Mouse (Mus musculus): Measurements from ENCODE around the gene 1700069L16Rik. TPM values are rescaled to one million over a fixed set of nuclear protein-coding genes. Genes with fewer than 3 reads are reported as not detected.

Gene 1700069L16Rik
- polyA plus RNA-seq, 1 experiment from 2014 or later: not detected

- ATAC-seq (ENCODE audit: insufficient number of reproducible peaks, insufficient read depth, low FRiP score, low read depth): no peak
- Histone ChIP-seq H3K4me2 (ENCODE audit: low read length) (no peak overlapping the region), H3K9ac (ENCODE audit: low read length) (no peak overlapping the region), H3K4me3 (ENCODE audit: control insufficient read depth in 1 of 2, insufficient read depth in 1 of 2, low read depth in 1 of 2, low read length in 2 of 2) (no peak overlapping the region), H3K27me3 (ENCODE audit: control insufficient read depth, insufficient read depth, low read length) (peaks cover 17% of the 10 kb centered on the region), H3K36me3 (ENCODE audit: control insufficient read depth, insufficient read depth, low read length) (no peaks in the 10 kb centered on the region), H3K27ac (replicated peaks in 1 of 2; ENCODE audit: control insufficient read depth in 1 of 2, insufficient read depth in 1 of 2, low read depth in 2 of 2, low read length in 2 of 2) (no peak overlapping the region), H3K4me1 (ENCODE audit: control insufficient read depth in 2 of 2, insufficient read depth in 2 of 2, low read length in 2 of 2) (no peaks in the 10 kb centered on the region), H3K9me3 (ENCODE audit: control insufficient read depth, low read length) (no peaks in the 10 kb centered on the region; the same call in 1 of the 2 replicates)
- WGBS: 22% methylated on average over 8 of the region's 8 CpGs
These were observed 870 bp downstream of the 1700069L16Rik start for GRCm38 (mm10) chr5:113723567-113724237.

DNA sequence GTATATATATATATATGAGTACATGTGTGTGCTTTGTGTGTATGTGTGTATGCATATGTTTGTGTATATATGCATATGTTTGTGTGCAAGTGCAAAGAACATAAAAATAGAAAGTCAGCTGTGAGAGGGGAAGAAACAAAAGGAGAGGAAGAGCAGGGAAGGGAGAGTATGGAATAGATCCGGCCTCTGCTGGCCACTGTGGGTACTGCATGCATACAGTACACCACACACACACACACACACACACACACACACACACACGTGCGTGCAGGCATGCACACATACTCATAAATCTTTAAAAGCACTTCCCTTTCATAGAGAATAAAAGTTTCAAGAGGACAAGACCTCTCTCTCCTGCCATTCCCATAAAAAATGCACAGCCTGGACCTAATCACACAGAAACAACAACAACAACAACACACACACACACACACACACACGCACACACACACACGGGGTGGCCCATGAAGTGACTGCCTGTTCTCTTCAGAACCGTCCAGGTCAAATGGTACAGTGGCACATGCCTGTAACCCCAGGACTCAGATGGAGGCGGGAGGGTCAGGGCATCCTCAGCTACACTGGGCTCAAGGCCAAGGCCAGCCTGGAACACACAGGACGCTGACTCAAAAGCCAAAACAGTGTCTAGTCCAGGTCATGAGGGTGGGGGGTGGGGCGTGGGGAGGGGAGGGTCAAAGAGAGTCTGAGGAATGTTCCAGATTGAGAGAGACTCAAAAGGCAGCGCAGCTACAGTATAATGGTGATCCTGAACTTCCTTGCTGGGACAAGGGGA, 2.2 kb downstream of the 1700069L16Rik start:
- no peaks in the 10 kb centered on the region for H3K4me1 ChIP-seq (ENCODE audit: control insufficient read depth in 2 of 2, insufficient read depth in 2 of 2, low read length in 2 of 2)
- 76% methylated on average over 10 of the region's 10 CpGs for WGBS

GRCm38 (mm10) chr5:113719221-113719661, 5.3 kb downstream of the 1700069L16Rik start:
- 74% methylated on average over 8 of the region's 8 CpGs for WGBS
- no peaks in the 10 kb centered on the region for H3K36me3 ChIP-seq (ENCODE audit: control insufficient read depth, insufficient read depth, low read length)
- no peak for ATAC-seq (ENCODE audit: insufficient number of reproducible peaks, insufficient read depth, low FRiP score, low read depth)

More for the DNA sequence above, 2.2 kb downstream of the 1700069L16Rik start:
- ATAC-seq (ENCODE audit: insufficient number of reproducible peaks, insufficient read depth, low FRiP score, low read depth): no peak
- Histone ChIP-seq H3K27me3 (ENCODE audit: control insufficient read depth, insufficient read depth, low read length) (peaks cover 17% of the 10 kb centered on the region), H3K27ac (replicated peaks in 1 of 2; ENCODE audit: control insufficient read depth in 1 of 2, insufficient read depth in 1 of 2, low read depth in 2 of 2, low read length in 2 of 2) (no peak overlapping the region), H3K4me2 (ENCODE audit: low read length) (no peak overlapping the region), H3K9ac (ENCODE audit: low read length) (no peak overlapping the region), H3K36me3 (ENCODE audit: control insufficient read depth, insufficient read depth, low read length) (no peaks in the 10 kb centered on the region), H3K4me3 (ENCODE audit: control insufficient read depth in 1 of 2, insufficient read depth in 1 of 2, low read depth in 1 of 2, low read length in 2 of 2) (no peak overlapping the region), H3K9me3 (ENCODE audit: control insufficient read depth, low read length) (no peaks in the 10 kb centered on the region; the same call in 1 of the 2 replicates)

DNA sequence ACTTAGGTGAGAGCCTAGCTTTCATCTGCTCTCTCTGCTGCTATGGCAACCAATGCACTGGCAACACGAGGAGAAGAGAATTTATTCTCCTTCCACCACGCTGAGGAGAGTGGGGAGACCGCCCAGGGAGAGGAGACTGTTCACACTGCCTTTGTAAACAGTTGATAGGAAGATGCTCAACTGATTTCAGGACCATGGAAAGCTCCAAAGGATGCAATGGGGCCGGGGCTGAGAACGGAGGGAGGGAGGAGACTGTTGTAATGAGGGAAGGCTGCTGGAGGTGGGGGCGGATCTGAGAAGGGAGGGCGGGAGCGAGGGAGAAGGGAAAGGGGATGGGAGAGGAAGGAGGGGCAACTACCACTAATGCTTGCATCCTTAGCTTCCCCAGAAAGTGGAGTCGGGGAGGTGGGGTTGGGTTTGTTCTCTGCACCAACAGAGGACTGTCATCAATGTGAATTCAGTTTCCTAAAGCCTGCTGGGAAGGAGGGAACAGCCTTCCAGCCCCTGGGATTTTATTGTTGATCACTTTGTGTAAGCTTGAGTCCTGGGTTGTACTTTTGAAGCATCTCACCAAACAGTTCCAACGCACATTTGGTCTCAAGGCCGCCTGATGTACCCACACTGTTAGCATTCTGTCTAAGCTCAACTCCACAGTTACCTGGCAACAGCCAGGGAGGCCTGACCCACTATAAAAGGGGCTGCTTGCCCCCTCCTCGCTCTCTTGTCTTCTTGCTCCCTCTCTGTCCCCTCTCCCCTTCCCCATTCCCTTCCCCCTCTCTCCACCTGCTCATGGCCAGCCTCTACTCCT, 7.8 kb downstream of the 1700069L16Rik start:
- WGBS: 10% methylated on average over 11 of the region's 12 CpGs
- no peak overlapping the region for H3K9ac ChIP-seq (ENCODE audit: low read length)
- H3K27me3 ChIP-seq (ENCODE audit: control insufficient read depth, insufficient read depth, low read length): no peaks in the 10 kb centered on the region
- no peak for ATAC-seq (ENCODE audit: insufficient number of reproducible peaks, insufficient read depth, low FRiP score, low read depth)
- H3K4me3 ChIP-seq (ENCODE audit: control insufficient read depth in 1 of 2, insufficient read depth in 1 of 2, low read depth in 1 of 2, low read length in 2 of 2): no peak overlapping the region
- no peak overlapping the region for H3K4me2 ChIP-seq (ENCODE audit: low read length)
- H3K27ac ChIP-seq (replicated peaks in 1 of 2; ENCODE audit: control insufficient read depth in 1 of 2, insufficient read depth in 1 of 2, low read depth in 2 of 2, low read length in 2 of 2): no peak overlapping the region
- H3K9me3 ChIP-seq (ENCODE audit: control insufficient read depth, low read length): no peaks in the 10 kb centered on the region
- H3K36me3 ChIP-seq (ENCODE audit: control insufficient read depth, insufficient read depth, low read length): no peaks in the 10 kb centered on the region
- no peaks in the 10 kb centered on the region for H3K4me1 ChIP-seq (ENCODE audit: control insufficient read depth in 2 of 2, insufficient read depth in 2 of 2, low read length in 2 of 2)

More at GRCm38 (mm10) chr5:113719221-113719661, 5.3 kb downstream of the 1700069L16Rik start:
- Histone ChIP-seq H3K27me3 (ENCODE audit: control insufficient read depth, insufficient read depth, low read length) (peaks cover 8% of the 10 kb centered on the region), H3K27ac (replicated peaks in 1 of 2; ENCODE audit: control insufficient read depth in 1 of 2, insufficient read depth in 1 of 2, low read depth in 2 of 2, low read length in 2 of 2) (no peak overlapping the region), H3K9me3 (ENCODE audit: control insufficient read depth, low read length) (no peaks in the 10 kb centered on the region; the same call in 1 of the 2 replicates), H3K9ac (ENCODE audit: low read length) (no peak overlapping the region), H3K4me2 (ENCODE audit: low read length) (no peak overlapping the region), H3K4me1 (ENCODE audit: control insufficient read depth in 2 of 2, insufficient read depth in 2 of 2, low read length in 2 of 2) (no peaks in the 10 kb centered on the region), H3K4me3 (ENCODE audit: control insufficient read depth in 1 of 2, insufficient read depth in 1 of 2, low read depth in 1 of 2, low read length in 2 of 2) (no peak overlapping the region)

GRCm38 (mm10) chr5:113712861-113713260, 11.7 kb downstream of the 1700069L16Rik start:
- H3K36me3 ChIP-seq (ENCODE audit: control insufficient read depth, insufficient read depth, low read length): no peaks in the 10 kb centered on the region
- H3K4me1 ChIP-seq (ENCODE audit: control insufficient read depth in 2 of 2, insufficient read depth in 2 of 2, low read length in 2 of 2): no peaks in the 10 kb centered on the region
- H3K4me2 ChIP-seq (ENCODE audit: low read length): no peak overlapping the region
- no peak overlapping the region for H3K9ac ChIP-seq (ENCODE audit: low read length)
- no peak overlapping the region for H3K4me3 ChIP-seq (ENCODE audit: control insufficient read depth in 1 of 2, insufficient read depth in 1 of 2, low read depth in 1 of 2, low read length in 2 of 2)
- no peaks in the 10 kb centered on the region for H3K9me3 ChIP-seq (ENCODE audit: control insufficient read depth, low read length)
- no peak for ATAC-seq (ENCODE audit: insufficient number of reproducible peaks, insufficient read depth, low FRiP score, low read depth)
- 51% methylated on average over 2 of the region's 2 CpGs for WGBS
- no peak overlapping the region for H3K27ac ChIP-seq (replicated peaks in 1 of 2; ENCODE audit: control insufficient read depth in 1 of 2, insufficient read depth in 1 of 2, low read depth in 2 of 2, low read length in 2 of 2)
- H3K27me3 ChIP-seq (ENCODE audit: control insufficient read depth, insufficient read depth, low read length): no peaks in the 10 kb centered on the region

DNA sequence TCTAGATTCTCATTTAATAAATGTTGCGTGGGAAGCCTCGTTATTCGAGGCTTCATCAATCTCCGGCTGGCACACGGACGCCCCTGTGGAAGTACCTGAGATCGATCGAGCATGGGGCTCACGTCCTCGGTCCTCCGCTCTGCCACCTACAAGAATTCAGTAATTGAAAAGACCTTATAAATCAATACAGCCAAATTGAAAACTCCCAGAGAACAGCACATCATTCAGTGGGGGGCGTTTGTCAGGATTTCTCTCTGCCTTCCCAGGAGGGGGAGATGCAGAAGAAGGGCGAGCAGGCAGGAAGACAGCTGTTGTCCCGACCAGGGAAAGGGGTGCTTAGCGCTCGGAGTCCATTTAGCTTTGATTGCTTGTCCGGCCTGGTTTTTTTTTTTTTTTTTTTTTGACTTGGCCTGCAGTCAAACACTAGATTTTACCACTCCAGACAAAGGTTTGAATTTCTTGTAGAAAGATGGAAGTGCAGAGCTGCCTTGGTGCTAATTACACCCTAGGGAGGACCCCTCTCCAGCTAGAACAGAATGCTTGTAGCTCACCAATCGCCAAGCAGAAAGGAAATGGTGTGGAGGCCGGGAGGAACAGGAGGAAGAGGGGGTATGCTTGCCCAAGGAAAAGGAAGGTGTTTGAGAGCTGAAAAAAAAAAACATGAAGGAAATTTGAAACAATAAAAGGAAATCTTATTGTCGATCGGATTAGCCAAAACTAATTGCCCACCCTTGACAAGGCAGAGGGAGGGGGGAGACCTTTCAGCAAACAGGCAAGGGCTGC, 20.6 kb downstream of the 1700069L16Rik start:
- Histone ChIP-seq H3K9ac (ENCODE audit: low read length) (no peak overlapping the region), H3K9me3 (ENCODE audit: control insufficient read depth, low read length) (no peaks in the 10 kb centered on the region), H3K27ac (replicated peaks in 1 of 2; ENCODE audit: control insufficient read depth in 1 of 2, insufficient read depth in 1 of 2, low read depth in 2 of 2, low read length in 2 of 2) (no peak overlapping the region), H3K36me3 (ENCODE audit: control insufficient read depth, insufficient read depth, low read length) (no peaks in the 10 kb centered on the region), H3K4me3 (ENCODE audit: control insufficient read depth in 1 of 2, insufficient read depth in 1 of 2, low read depth in 1 of 2, low read length in 2 of 2) (no peak overlapping the region), H3K27me3 (ENCODE audit: control insufficient read depth, insufficient read depth, low read length) (no peaks in the 10 kb centered on the region), H3K4me2 (ENCODE audit: low read length) (no peak overlapping the region), H3K4me1 (ENCODE audit: control insufficient read depth in 2 of 2, insufficient read depth in 2 of 2, low read length in 2 of 2) (0 out of 4 replicates have a peak, but pooled peaks cover 0 to 2% of the 10 kb centered on the region in 2 experiments)
- no peak for ATAC-seq (ENCODE audit: insufficient number of reproducible peaks, insufficient read depth, low FRiP score, low read depth)
- 59% methylated on average over 21 of the region's 21 CpGs for WGBS
